ENCODE assay signal across 22 mouse cellular contexts in the genomic region with DNA sequence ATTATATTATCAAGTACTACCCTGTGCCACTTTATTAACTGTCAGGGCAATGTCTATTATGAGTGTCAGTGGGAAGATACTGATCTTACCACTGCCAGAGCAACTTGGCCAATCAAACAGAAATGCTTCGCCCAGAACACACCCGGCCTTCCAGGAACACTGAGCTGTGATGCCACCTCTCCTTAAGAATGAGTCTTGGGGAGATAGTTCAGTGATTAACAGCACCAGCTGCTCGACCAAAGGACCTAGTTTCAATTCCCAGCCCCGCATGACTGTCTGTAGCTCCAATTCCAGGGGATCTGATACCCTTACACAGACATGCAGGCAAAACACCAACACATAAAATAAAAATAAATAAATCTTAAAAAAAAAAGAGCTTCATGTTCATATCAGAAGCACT.
"Had no signal": no experiment of that assay in that cellular context is flagged by ENCODE, and none has a peak within 500 bp of the region (broad histone marks: within the 10 kb centered on the region; RNA-seq: fewer than 3 reads in every experiment).

No protein-coding gene starts in this region.

- DNase-seq: heart, adult 18-20 months; heart, postnatal 10 days; kidney, adult 11 months; kidney, adult 2 months; kidney, adult 9 months; kidney, postnatal 14 days; kidney, postnatal 36 days; layer of hippocampus, adult 9-11 months; layer of hippocampus, postnatal 36 days; left cerebral cortex, postnatal 4 days had no signal

- H3K4me3 ChIP-seq: heart, embryonic 10.5 days; heart, embryonic 12.5 days; hindbrain, embryonic 13.5 days; hindbrain, embryonic 15.5 days; kidney, embryonic 15.5 days; limb, embryonic 13.5 days; limb, embryonic 15.5 days; liver, embryonic 12.5 days had no signal

- H3K27ac ChIP-seq: heart, embryonic 10.5 days; hindbrain, embryonic 13.5 days; hindbrain, embryonic 15.5 days; hindbrain, postnatal 0 days; kidney, embryonic 15.5 days; kidney, postnatal 0 days; limb, embryonic 13.5 days; limb, embryonic 15.5 days; liver, embryonic 12.5 days; liver, embryonic 14.5 days had no signal

- ATAC-seq: hindbrain, postnatal 0 days; intestine, embryonic 16.5 days; liver, embryonic 12.5 days had no signal
